Mouse (Mus musculus): Measurements from ENCODE around the gene Acbd5. TPM values are rescaled to one million over a fixed set of nuclear protein-coding genes. Genes with fewer than 3 reads are reported as not detected.

The Acbd5 gene
- 67.9 and 73.0 TPM in 2 replicates for polyA plus RNA-seq (2016; fragmentation: Nextera tagmentation; extraction: Ambion mirVana)

DNA sequence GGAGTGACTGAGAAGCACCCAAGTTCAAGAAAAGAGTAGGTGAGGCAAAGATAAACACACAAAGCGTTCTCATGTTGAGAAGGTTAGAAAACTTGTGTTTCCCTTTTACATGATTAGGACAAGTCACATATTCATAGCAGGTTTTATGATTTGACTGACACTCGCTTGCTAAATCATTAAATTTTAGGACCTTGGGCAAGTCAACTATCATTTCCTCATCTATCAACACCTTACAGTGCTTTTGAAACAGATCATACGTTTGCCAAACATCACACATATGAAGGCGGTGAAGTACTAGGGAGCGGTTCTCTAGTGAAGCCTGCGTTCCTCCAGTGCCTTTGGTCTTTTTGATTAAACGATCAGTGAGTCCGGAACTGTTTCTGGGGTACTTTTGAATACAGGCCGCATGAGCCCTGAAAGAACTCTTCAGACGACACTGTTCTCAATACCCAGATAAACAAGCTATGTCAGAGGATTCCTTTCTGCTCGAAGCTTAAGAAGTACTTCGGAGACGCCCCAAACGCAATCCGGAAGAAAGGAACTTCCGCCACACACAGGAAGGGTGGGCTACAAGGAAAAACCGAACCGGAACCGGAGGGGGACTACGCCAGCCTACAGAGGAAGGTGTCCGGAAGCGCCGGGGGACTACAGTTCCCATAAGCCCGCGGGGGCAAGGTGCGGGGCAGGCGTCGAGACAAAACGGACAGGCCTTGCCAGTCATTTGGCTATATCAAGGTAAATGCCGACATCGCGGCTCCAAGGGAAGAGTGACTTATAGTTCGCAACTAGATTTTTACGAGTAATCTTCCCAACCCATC lies at the start of gene Acbd5:
Gene Acbd5, plus strand, starts transcription at position 616 of the 818 bp plus-strand sequence.
- 0 out of 2 replicates have a peak, but pooled peaks cover 3% of the 10 kb centered on the region for H3K4me1 ChIP-seq
- H3K4me2 ChIP-seq (replicated peaks) = peak within 1 kb of the TSS; percentile 93
- peak; percentile 96 for ATAC-seq (ENCODE audit: low FRiP score)
- peak within 1 kb of the TSS; percentile 66 for H3K4me3 ChIP-seq
- H3K9me3 ChIP-seq (replicated peaks) = no peaks in the 10 kb centered on the region
- H3K27ac ChIP-seq = peak within 1 kb of the TSS; percentile 93
- no peaks in the 10 kb centered on the region for H3K27me3 ChIP-seq
- H3K9ac ChIP-seq = peak within 1 kb of the TSS; percentile 86
- H3K36me3 ChIP-seq = no peaks in the 10 kb centered on the region
- WGBS = 4% methylated on average over 34 of the region's 34 CpGs

GRCm38 (mm10) chr2:23019170-23019569 lies 48.8 kb upstream of the Acbd5 start:
- no peak overlapping the region for H3K4me3 ChIP-seq
- H3K4me2 ChIP-seq (replicated peaks) = no peak overlapping the region
- no peaks in the 10 kb centered on the region for H3K27me3 ChIP-seq
- no peak for ATAC-seq (ENCODE audit: low FRiP score)
- no peak overlapping the region for H3K27ac ChIP-seq
- WGBS = 98% methylated on average over 2 of the region's 2 CpGs
- no peak overlapping the region for H3K9ac ChIP-seq
- H3K36me3 ChIP-seq = no peaks in the 10 kb centered on the region
- no peaks in the 10 kb centered on the region for H3K9me3 ChIP-seq (replicated peaks)
- 0 out of 2 replicates have a peak, but pooled peaks cover 4% of the 10 kb centered on the region for H3K4me1 ChIP-seq

DNA sequence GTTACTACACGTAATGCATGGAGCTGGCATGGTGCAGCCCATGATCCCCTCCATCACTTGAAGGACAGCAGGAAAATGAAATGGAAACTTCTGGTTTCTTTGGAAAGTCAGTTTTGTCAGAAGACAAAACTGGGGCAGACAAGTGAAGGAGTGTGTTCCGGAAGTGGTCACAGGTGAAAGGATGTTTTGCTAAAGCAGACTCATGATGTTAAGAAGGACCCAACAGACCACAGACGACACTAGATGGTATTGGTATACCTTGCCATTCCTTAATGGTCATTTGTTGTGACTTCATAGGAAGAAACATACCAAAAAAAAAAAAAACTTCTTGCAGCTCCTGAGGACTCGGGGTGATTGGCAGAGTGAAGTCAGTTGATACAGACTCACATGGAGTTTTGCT lies 46.6 kb upstream of the Acbd5 start:
- Histone ChIP-seq H3K4me2 (replicated peaks) (no peak overlapping the region), H3K27ac (no peak overlapping the region), H3K36me3 (no peaks in the 10 kb centered on the region), H3K4me3 (no peak overlapping the region), H3K9me3 (replicated peaks) (no peaks in the 10 kb centered on the region), H3K9ac (no peak overlapping the region), H3K27me3 (no peaks in the 10 kb centered on the region), H3K4me1 (no peaks in the 10 kb centered on the region)
- ATAC-seq (ENCODE audit: low FRiP score) = no peak
- WGBS = 83% methylated on average over 4 of the region's 4 CpGs

DNA sequence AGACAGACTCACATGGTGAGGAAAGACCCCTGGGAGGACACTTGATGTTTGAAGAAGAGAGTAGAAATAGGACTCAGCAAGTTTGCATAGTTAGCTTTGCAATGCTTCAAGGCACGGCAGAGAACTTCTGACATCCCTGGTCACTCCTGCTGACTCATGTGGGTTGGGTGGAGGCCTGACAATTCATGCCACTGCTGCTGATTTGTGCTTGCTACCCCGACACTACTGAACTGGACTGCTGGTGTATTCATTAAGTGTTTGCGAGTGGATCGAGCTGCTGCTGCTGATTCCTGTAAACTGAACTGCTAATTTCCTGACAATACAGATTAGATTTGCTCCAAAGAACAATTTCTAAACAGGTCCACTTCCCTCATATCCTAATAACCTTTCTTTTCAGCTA lies 46.2 kb upstream of the Acbd5 start:
- no peak overlapping the region for H3K4me3 ChIP-seq
- no peak overlapping the region for H3K9ac ChIP-seq
- ATAC-seq (ENCODE audit: low FRiP score) = no peak
- H3K36me3 ChIP-seq = no peaks in the 10 kb centered on the region
- no peaks in the 10 kb centered on the region for H3K27me3 ChIP-seq
- H3K9me3 ChIP-seq (replicated peaks) = no peaks in the 10 kb centered on the region
- no peak overlapping the region for H3K4me2 ChIP-seq (replicated peaks)
- H3K4me1 ChIP-seq = no peaks in the 10 kb centered on the region
- no peak overlapping the region for H3K27ac ChIP-seq
- WGBS = 55% methylated on average over 4 of the region's 4 CpGs

DNA sequence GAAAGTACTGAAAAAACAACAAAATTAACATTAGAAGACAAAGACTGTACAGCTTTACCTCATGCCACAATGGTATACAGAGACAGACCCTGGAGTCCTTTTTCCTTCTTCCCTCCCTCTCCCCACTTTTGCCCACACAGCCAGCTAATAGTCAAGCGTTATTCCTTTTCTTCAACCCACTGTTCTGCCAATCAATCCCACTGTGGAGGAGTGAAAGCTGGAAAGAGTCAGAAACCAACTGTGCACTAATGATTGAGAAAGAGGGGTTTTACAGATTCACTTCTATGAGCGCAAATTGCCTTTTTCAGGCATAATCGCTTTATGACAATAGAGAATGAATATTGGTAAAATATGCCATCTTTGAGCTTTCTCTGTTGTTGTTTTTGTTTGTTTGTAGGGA lies 44.9 kb upstream of the Acbd5 start:
- Histone ChIP-seq H3K27ac (no peak overlapping the region), H3K9me3 (replicated peaks) (no peaks in the 10 kb centered on the region), H3K4me3 (no peak overlapping the region), H3K4me2 (replicated peaks) (no peak overlapping the region), H3K9ac (no peak overlapping the region), H3K4me1 (no peaks in the 10 kb centered on the region), H3K36me3 (no peaks in the 10 kb centered on the region), H3K27me3 (no peaks in the 10 kb centered on the region)
- WGBS = 80% methylated on average over 3 of the region's 3 CpGs
- ATAC-seq (ENCODE audit: low FRiP score) = no peak

GRCm38 (mm10) chr2:23023714-23024282 lies 44.2 kb upstream of the Acbd5 start:
- H3K9ac ChIP-seq = no peak overlapping the region
- 94% methylated on average over 4 of the region's 4 CpGs for WGBS
- H3K4me3 ChIP-seq = no peak overlapping the region
- H3K27me3 ChIP-seq = no peaks in the 10 kb centered on the region
- H3K4me1 ChIP-seq = no peaks in the 10 kb centered on the region
- no peak overlapping the region for H3K27ac ChIP-seq
- no peaks in the 10 kb centered on the region for H3K9me3 ChIP-seq (replicated peaks)
- no peak for ATAC-seq (ENCODE audit: low FRiP score)
- H3K36me3 ChIP-seq = no peaks in the 10 kb centered on the region
- H3K4me2 ChIP-seq (replicated peaks) = no peak overlapping the region

DNA sequence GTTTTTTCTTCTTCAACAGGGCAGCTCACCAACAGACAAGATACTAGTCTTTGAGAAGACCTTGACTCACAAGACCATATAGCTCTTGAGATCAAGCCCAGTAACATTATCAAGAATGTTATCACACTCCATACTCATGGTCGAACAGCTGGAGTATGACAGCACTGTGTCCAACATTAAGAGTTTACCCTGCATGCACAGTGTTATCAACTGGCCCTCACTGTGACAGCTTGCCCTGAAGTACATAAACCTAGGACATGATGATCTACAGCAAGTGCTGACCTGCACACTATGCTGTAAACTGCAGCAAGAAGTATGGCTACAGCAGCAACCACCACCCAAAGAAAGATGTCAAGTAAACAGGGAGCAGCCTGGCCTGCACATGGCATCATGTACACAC lies 41.6 kb upstream of the Acbd5 start:
- Histone ChIP-seq H3K4me3 (no peak overlapping the region), H3K27ac (no peak overlapping the region), H3K9ac (no peak overlapping the region), H3K36me3 (peaks cover 3% of the 10 kb centered on the region; the same call in 1 of the 2 replicates), H3K4me2 (replicated peaks) (no peak overlapping the region), H3K4me1 (no peaks in the 10 kb centered on the region), H3K9me3 (replicated peaks) (no peaks in the 10 kb centered on the region), H3K27me3 (no peaks in the 10 kb centered on the region)
- 97% methylated on average over 1 of the region's 1 CpGs for WGBS
- ATAC-seq (ENCODE audit: low FRiP score) = no peak

DNA sequence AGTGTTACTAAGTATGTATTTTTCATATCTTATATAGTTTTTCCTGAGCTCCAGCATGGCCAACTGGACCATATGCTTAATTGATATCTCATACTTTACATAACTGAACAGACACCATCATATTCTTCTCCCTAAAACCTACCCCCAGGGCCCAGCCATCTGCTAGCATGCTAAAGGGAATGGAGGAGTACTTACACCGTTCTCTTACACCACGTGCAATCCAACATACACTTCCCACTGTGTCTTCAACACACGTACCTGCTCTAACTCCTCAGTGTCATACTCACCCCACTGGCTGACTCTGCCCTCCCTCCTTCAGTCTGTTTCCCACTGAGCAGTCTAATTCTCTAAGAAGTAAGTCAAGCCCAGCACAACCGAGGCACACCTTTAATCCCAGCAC lies 39.1 kb upstream of the Acbd5 start:
- H3K27me3 ChIP-seq = no peaks in the 10 kb centered on the region
- H3K9ac ChIP-seq = no peak overlapping the region
- H3K27ac ChIP-seq = no peak overlapping the region
- no peaks in the 10 kb centered on the region for H3K9me3 ChIP-seq (replicated peaks)
- no peak for ATAC-seq (ENCODE audit: low FRiP score)
- no peaks in the 10 kb centered on the region for H3K4me1 ChIP-seq
- no peak overlapping the region for H3K4me3 ChIP-seq
- WGBS = 86% methylated on average over 4 of the region's 4 CpGs
- H3K36me3 ChIP-seq = peaks cover 3% of the 10 kb centered on the region; the same call in 1 of the 2 replicates
- H3K4me2 ChIP-seq (replicated peaks) = no peak overlapping the region

GRCm38 (mm10) chr2:23030631-23031030 lies 37.3 kb upstream of the Acbd5 start:
- H3K4me1 ChIP-seq = no peaks in the 10 kb centered on the region
- no peak overlapping the region for H3K4me2 ChIP-seq (replicated peaks)
- no peak overlapping the region for H3K4me3 ChIP-seq
- H3K27me3 ChIP-seq = no peaks in the 10 kb centered on the region
- WGBS = 100% methylated on average over 4 of the region's 4 CpGs
- H3K36me3 ChIP-seq = peaks cover 3% of the 10 kb centered on the region; the same call in 1 of the 2 replicates
- H3K9me3 ChIP-seq (replicated peaks) = no peaks in the 10 kb centered on the region
- H3K27ac ChIP-seq = no peak overlapping the region
- H3K9ac ChIP-seq = no peak overlapping the region
- no peak for ATAC-seq (ENCODE audit: low FRiP score)

DNA sequence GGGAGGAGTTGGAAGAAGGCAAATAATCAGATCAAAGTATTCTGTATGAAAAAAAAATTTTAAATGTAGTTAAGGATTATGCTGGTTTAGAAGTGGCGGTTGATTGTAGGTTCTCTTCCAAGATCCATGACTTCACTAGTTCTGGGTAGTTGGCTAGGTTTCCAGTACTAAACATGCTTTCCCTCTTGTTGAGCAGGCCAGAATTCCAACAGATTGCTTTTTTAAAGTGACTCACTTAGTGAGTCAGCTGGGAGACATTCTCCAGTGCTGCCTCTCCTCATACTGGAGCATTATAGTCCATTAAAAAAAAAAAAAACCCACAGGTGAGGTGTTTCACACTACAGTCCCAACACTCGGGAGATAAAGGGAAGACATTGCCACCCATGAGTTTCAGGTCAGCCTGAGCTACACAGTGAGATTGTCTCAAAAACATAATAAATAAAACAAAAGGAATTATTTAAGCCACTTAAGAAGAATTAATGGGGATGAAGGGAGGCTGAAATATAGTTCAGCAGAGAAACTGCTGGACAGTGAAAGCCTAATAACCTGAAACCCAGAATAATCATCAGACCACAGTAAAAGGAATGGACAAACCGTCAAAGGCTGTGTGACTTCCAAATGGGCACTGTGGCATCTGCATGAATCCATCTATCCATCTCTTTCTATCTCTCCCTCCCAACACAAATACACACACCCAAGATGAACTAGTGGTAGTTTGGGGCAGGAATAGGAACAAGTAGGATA lies 33.1 kb upstream of the Acbd5 start:
- Histone ChIP-seq H3K27me3 (no peaks in the 10 kb centered on the region), H3K27ac (no peak overlapping the region), H3K9me3 (replicated peaks) (no peaks in the 10 kb centered on the region), H3K9ac (no peak overlapping the region), H3K4me1 (peaks cover 15% of the 10 kb centered on the region), H3K36me3 (peaks cover 1% of the 10 kb centered on the region; the same call in 1 of the 2 replicates), H3K4me2 (replicated peaks) (no peak overlapping the region), H3K4me3 (no peak overlapping the region)
- 94% methylated on average over 3 of the region's 3 CpGs for WGBS
- no peak for ATAC-seq (ENCODE audit: low FRiP score)

- no peak overlapping the region for H3K4me3 ChIP-seq
- H3K4me1 ChIP-seq = peaks cover 15% of the 10 kb centered on the region
- H3K9ac ChIP-seq = no peak overlapping the region
- H3K4me2 ChIP-seq (replicated peaks) = no peak overlapping the region
- 97% methylated on average over 1 of the region's 1 CpGs for WGBS
- no peak for ATAC-seq (ENCODE audit: low FRiP score)
- H3K27ac ChIP-seq = no peak overlapping the region
- no peaks in the 10 kb centered on the region for H3K9me3 ChIP-seq (replicated peaks)
- H3K36me3 ChIP-seq = no peaks in the 10 kb centered on the region
- H3K27me3 ChIP-seq = no peaks in the 10 kb centered on the region
Measured at GRCm38 (mm10) chr2:23035467-23035866, 32.5 kb upstream of the Acbd5 start.
